Mouse (Mus musculus) kidney, adult 2 months (tissue): Measurements from ENCODE around the gene Rsrc1. TPM values are rescaled to one million over a fixed set of nuclear protein-coding genes. Genes with fewer than 3 reads are reported as not detected.

Source experiments
- DNase-seq: peaks from one replicate; pipeline ENCODE4 v3.0.0; 2021
- H3K27ac ChIP-seq: fragments of 200-500 bp; 2 replicates; pipeline ENCODE4 v1.5.1; 2012; ENCODE audit warnings: low read depth, low read length, control low read depth, inconsistent platforms; ENCODE audit not compliant: insufficient read depth
- H3K27me3 ChIP-seq: fragments of 200-500 bp; replicated peaks from 2 replicates; pipeline ENCODE4 v1.6.1; 2012; ENCODE audit warnings: mild to moderate bottlenecking, moderate library complexity, low read length, inconsistent platforms; ENCODE audit not compliant: control insufficient read depth, insufficient read depth
- H3K36me3 ChIP-seq: fragments of 200-500 bp; 2 replicates; pipeline ENCODE4 v1.6.1; 2012; ENCODE audit warnings: mild to moderate bottlenecking, moderate library complexity, low read length, inconsistent platforms; ENCODE audit not compliant: control insufficient read depth, insufficient read depth
- H3K4me1 ChIP-seq: fragments of 200-500 bp; 2 replicates; pipeline ENCODE4 v1.6.1; 2011; ENCODE audit warnings: low read length; ENCODE audit not compliant: control insufficient read depth, insufficient read depth
- H3K4me3 ChIP-seq: fragments of 200-500 bp; 2 replicates; pipeline ENCODE4 v1.5.1; 2011; ENCODE audit warnings: mild to moderate bottlenecking, low read depth, low read length, control low read depth; ENCODE audit not compliant: insufficient read depth
- CTCF ChIP-seq: fragments of 200-500 bp; conservative IDR thresholded peaks from 2 replicates; pipeline ENCODE4 v1.5.1; 2011; ENCODE audit warnings: low read depth, mild to moderate bottlenecking, control low read depth, low read length, moderate library complexity, mixed read lengths; ENCODE audit not compliant: insufficient read depth, insufficient read length
- POLR2A ChIP-seq: fragments of 200-500 bp; IDR thresholded peaks from one replicate; pipeline ENCODE4 v1.6.1; 2011; ENCODE audit warnings: low read depth, low read length, control low read depth
- WGBS: fragments of 180-500 bp; shearing (Covaris S2); methylation state at CpG from one replicate; pipeline ENCODE4 v1.1.7; 2018; 5-methylcytosine and 5-hydroxymethylcytosine counted together
- polyA plus RNA-seq: library from polyadenylated mRNA; depleted of rRNA; stranded (reverse); fragments of >200 nt; gene quantifications from 2 replicates; pipeline ENCODE4 v1.2.3, GENCODE M21; 2012

Rsrc1 gene
- polyA plus RNA-seq, 1 experiment = 4.4 TPM

DNA sequence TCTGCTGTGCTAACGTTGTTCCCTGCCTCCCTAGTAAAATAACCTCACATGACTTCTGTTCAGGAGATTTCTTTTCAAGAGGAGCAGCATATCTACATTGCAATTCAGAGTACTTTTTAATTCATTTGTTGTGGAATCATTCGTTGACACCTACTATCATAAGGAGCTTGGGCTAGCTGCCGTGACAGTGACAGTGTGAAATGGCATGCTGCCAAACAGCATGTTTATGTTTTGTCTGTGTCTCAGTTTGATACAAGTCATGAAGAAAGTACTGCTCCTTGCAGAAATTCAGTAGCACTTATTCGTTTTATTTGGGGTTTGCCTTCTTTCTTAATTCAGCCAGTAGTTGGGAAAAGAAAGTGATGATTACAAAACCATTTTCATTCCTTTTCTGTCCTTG lies 303.7 kb downstream of the Rsrc1 start:
- no peaks in the 10 kb centered on the region for H3K27me3 ChIP-seq
- H3K36me3 ChIP-seq = no peaks in the 10 kb centered on the region
- DNase-seq = no peak
- 51% methylated on average over 4 of the region's 4 CpGs for whole genome bisulfite sequencing
- TF ChIP-seq POLR2A (no peak), CTCF (no peak)
- no peak overlapping the region for H3K27ac ChIP-seq
- no peaks in the 10 kb centered on the region for H3K4me1 ChIP-seq
- no peak overlapping the region for H3K4me3 ChIP-seq

DNA sequence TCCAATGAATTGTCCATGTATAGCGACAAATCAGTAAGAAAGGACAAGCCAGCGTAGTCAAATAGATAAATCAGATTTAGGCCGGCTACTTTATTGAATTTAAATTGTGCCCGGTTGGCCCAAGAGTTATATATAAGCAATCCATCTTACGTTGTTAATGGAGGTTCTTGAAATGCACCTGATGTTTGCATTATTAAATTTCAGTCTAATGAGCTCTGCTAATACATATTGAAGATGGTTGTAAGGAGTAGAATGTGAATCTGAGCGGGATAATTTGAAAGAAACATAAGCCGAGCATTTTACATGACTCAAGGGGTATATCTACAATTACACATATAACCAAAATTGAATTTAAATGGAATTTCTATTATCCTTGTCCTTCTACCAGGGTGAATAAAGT lies 307.5 kb downstream of the Rsrc1 start:
- TF ChIP-seq CTCF (no peak), POLR2A (no peak)
- Histone ChIP-seq H3K36me3 (no peaks in the 10 kb centered on the region), H3K4me3 (no peak overlapping the region), H3K4me1 (no peaks in the 10 kb centered on the region), H3K27ac (no peak overlapping the region), H3K27me3 (no peaks in the 10 kb centered on the region)
- 96% methylated on average over 7 of the region's 7 CpGs for WGBS
- DNase-seq = no peak

DNA sequence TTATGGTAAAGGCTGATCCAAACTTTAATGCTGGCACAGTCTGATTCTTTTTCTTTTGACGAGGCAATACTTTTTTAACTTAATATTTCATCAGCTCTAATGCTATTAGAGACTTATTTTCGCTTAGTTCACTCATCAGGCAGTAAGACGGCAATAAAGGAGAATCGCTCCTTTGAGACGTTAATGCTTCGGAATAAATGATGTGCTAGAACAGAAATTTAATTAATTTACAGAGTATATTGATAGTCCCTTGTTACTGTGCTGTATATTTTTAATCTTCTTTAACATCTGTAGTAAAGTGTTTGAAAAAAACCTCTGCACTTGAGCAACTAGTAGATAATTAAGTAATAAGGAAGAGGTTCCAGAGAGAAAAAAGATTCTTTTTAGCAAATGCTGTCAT lies 308.3 kb downstream of the Rsrc1 start:
- Histone ChIP-seq H3K27me3 (no peaks in the 10 kb centered on the region), H3K27ac (no peak overlapping the region), H3K4me3 (no peak overlapping the region), H3K36me3 (no peaks in the 10 kb centered on the region), H3K4me1 (no peaks in the 10 kb centered on the region)
- DNase-seq = no peak
- no peak for TF ChIP-seq CTCF
- no peak for TF ChIP-seq POLR2A
- 91% methylated on average over 6 of the region's 6 CpGs for WGBS

DNA sequence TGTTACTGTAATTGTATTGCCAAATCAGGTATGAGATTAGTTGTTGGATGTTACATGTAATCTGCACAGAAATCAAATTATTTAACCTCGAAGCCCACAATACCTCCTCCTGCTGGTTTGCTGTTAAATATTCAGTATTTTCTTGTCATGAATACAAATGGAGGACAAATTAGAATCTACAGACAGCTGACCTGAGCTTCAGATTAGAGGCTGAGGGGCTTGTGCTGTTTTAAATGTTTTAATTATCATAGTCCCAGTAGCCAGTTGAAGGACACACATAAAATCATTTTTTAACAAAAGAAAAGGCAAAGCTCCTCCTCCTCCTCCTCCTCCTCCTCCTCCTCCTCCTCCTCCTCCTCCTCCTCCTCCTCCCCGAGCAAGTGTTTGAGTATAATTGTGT lies 327.5 kb downstream of the Rsrc1 start:
- Histone ChIP-seq H3K4me1 (no peaks in the 10 kb centered on the region), H3K27ac (no peak overlapping the region), H3K4me3 (no peak overlapping the region), H3K27me3 (no peaks in the 10 kb centered on the region), H3K36me3 (no peaks in the 10 kb centered on the region)
- 77% methylated on average over 1 of the region's 2 CpGs for WGBS
- no peak for DNase-seq
- TF ChIP-seq CTCF (no peak), POLR2A (no peak)

DNA sequence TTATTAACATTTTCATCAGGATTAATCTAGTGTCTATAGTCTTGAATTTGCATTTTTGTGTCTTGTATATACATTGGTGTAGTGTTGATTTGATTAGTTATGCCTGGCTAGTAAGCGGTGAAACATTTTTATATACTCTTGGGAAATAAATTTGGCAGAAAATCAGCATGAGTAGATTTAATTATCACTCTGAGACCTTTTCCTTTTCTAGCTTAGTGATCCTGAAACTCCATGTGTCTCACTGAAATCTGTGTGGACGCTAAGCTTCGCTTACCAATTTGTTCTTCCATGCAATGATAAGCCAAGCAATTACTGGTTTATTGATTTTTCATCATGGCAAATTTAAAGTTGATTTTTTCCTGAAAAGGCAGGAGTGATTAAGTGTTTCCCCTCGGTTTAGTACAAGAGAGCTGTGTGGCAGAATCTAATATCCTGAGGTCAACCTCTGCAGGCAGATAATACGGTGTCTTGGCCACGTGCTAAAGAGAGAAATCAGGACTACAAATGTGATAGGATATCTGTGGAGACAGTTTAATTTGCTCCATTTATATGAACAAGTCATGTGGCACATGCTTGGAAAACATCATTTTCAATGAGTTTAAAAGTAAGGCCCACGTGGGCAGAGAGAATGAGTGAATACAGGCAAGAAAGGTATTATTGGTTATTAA lies 328.6 kb downstream of the Rsrc1 start:
- no peaks in the 10 kb centered on the region for H3K36me3 ChIP-seq
- DNase-seq = no peak
- 74% methylated on average over 7 of the region's 7 CpGs for WGBS
- TF ChIP-seq CTCF (no peak), POLR2A (no peak)
- H3K27ac ChIP-seq = no peak overlapping the region
- no peaks in the 10 kb centered on the region for H3K27me3 ChIP-seq
- H3K4me1 ChIP-seq = no peaks in the 10 kb centered on the region
- H3K4me3 ChIP-seq = no peak overlapping the region

DNA sequence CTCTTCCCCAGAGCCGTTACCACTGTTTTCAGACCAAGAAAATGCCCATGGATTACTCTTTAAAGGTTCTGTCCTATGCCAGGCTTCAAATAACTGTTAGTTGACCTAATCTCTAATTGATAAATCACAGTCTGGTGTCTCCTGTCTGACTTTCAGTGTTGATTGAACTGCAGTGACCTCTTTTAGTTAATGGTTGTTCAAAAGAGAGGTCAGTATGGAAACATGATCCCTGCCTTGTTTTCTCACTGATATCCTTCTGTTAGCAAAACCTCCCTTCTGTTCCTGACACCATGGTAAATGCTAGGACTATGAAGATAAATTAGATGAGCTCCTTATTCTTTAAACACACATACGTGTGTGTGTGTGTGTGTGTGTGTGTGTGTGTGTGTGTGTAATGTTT lies 330.2 kb downstream of the Rsrc1 start:
- Histone ChIP-seq H3K36me3 (no peaks in the 10 kb centered on the region), H3K4me3 (no peak overlapping the region), H3K27ac (no peak overlapping the region), H3K27me3 (no peaks in the 10 kb centered on the region), H3K4me1 (no peaks in the 10 kb centered on the region)
- TF ChIP-seq CTCF = no peak
- no peak for TF ChIP-seq POLR2A
- peak; percentile 4 for DNase-seq
- WGBS = 41% methylated on average over 2 of the region's 2 CpGs

DNA sequence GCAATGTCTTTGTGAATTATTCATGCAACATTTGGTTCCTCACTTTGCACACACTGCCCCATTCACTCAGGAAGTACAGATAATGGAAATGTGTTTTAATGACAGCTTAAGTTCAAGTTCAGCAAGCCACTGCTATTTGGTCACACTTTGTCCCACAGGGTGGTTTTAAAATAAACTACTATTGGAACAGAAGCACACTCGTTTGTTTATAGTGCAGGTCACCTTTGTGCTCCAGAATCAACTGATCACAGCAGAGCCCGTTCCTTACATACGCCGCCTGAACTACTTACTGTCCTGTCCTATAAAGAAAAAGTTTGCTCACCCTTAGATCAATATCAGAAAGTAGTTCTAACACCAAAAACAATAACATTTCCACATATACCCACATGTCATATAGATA lies 341.2 kb downstream of the Rsrc1 start:
- TF ChIP-seq POLR2A = no peak
- TF ChIP-seq CTCF = no peak
- H3K4me3 ChIP-seq = no peak overlapping the region
- WGBS = 75% methylated on average over 4 of the region's 4 CpGs
- H3K36me3 ChIP-seq = no peaks in the 10 kb centered on the region
- H3K27me3 ChIP-seq = no peaks in the 10 kb centered on the region
- no peak overlapping the region for H3K27ac ChIP-seq
- DNase-seq = no peak
- H3K4me1 ChIP-seq = no peaks in the 10 kb centered on the region
